Mouse (Mus musculus): ENCODE data around the gene Chrnb2. TPM values are rescaled to one million over a fixed set of nuclear protein-coding genes. Genes with fewer than 3 reads are reported as not detected.

Gene Chrnb2
- total RNA-seq, 2 experiments from 2014 or later, result 0.23 TPM; not detected in 1

DNA sequence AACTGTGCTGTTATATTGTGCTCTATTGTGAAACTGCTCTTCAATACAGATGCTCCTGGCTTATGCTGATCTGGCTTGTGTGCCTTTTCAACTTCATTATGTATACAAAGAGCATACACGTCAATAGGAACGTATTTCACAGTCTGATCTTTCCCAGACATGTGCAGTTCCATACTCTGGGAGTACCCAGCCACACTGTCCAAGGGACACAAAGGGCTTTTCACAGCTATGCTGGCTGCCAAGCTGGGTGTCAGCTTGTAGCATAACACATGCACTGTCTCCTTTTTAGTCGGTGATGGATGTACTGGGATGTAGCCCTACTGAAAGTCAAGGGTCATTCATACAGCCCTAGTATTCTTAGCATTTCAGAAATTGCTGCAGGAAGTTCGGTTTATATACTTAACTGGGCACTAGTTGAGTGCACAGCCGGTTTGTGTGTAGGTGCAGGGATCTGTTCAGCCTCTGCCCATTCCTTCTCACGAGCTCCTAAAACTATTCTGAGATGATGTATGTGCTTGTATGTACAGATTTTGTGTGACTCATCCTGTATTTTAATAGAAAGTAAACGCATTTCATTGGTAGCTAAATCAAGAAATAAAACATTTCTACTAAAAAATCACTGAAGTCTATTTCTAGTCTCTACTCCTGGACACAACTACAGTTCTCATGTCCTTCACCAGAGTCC, 40.9 kb downstream of the Chrnb2 start:
- no peak for ATAC-seq (replicated peaks; ENCODE audit: low FRiP score, poor library complexity, severe bottlenecking)

- ATAC-seq (replicated peaks; ENCODE audit: low FRiP score, poor library complexity, severe bottlenecking), result no peak
Observed at GRCm38 (mm10) chr3:89722032-89722431, 42.4 kb downstream of the Chrnb2 start.

GRCm38 (mm10) chr3:89715967-89716256, 48.5 kb downstream of the Chrnb2 start:
- no peak for ATAC-seq (replicated peaks; ENCODE audit: low FRiP score, poor library complexity, severe bottlenecking)

- peak; percentile 39; the same call in 1 of the 2 replicates for ATAC-seq (replicated peaks; ENCODE audit: low FRiP score, poor library complexity, severe bottlenecking)
Observed at GRCm38 (mm10) chr3:89715207-89715966, 49.0 kb downstream of the Chrnb2 start.

- ATAC-seq (replicated peaks; ENCODE audit: low FRiP score, poor library complexity, severe bottlenecking), result peak; percentile 61
Observed at GRCm38 (mm10) chr3:89714359-89715206, 49.8 kb downstream of the Chrnb2 start, which contains the start of gene Adar. Adar (plus strand) TSS chr3:89715022.

DNA sequence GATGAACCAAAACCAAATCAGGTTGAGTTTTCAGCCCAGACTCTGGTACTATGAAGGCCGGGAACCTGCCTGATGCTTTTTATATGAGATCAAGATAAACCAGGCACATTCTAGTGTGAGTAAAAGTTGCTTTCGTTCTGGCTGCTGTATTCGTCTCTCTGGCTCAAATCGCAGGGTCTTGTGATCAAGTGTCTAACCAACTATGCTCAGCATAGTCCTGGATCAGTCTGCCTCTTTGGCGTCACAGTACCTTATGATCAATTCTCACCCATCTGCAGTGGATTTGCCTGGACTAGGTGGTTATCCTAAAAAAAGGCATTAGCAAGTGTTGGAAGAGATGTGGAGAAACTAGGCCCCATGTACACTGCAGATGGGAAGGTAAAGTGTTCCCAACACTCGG, 60.4 kb downstream of the Chrnb2 start:
- ATAC-seq (replicated peaks; ENCODE audit: low FRiP score, poor library complexity, severe bottlenecking), result no peak

- no peak for ATAC-seq (replicated peaks; ENCODE audit: low FRiP score, poor library complexity, severe bottlenecking)
Observed at GRCm38 (mm10) chr3:89703596-89703995, 60.8 kb downstream of the Chrnb2 start.

- ATAC-seq (replicated peaks; ENCODE audit: low FRiP score, poor library complexity, severe bottlenecking), result no peak
Observed at GRCm38 (mm10) chr3:89700461-89700860, 64.0 kb downstream of the Chrnb2 start.

GRCm38 (mm10) chr3:89698958-89699357, 65.5 kb downstream of the Chrnb2 start:
- no peak for ATAC-seq (replicated peaks; ENCODE audit: low FRiP score, poor library complexity, severe bottlenecking)

Other genes with a start within 250 kb of the Chrnb2 start
- gene Kcnn3, start 244.5 kb downstream of the Chrnb2 start, total RNA-seq (2015; ENCODE audit: low replicate concordance), result not detected in 2 replicates
- not detected in 2 replicates for gene Kcnn3, start 244.5 kb downstream of the Chrnb2 start, total RNA-seq (2017; ENCODE audit: low replicate concordance)
- 36.0 and 68.1 TPM in 2 replicates for gene Adar, start 49.6 kb downstream of the Chrnb2 start, total RNA-seq (2015; ENCODE audit: low replicate concordance)
- 63.2 and 84.3 TPM in 2 replicates for gene Adar, start 49.6 kb downstream of the Chrnb2 start, total RNA-seq (2017; ENCODE audit: low replicate concordance)
- 19.1 and 23.1 TPM in 2 replicates for gene Ube2q1, start 9.0 kb upstream of the Chrnb2 start, total RNA-seq (2015; ENCODE audit: low replicate concordance)
- gene Ube2q1, start 9.0 kb upstream of the Chrnb2 start, total RNA-seq (2017; ENCODE audit: low replicate concordance), result 13.3 and 17.6 TPM in 2 replicates
- not detected in 2 replicates for gene She, start 66.7 kb upstream of the Chrnb2 start, total RNA-seq (2015; ENCODE audit: low replicate concordance)
- 0.13 TPM in 1 of 2 replicates, not detected in the other for gene She, start 66.7 kb upstream of the Chrnb2 start, total RNA-seq (2017; ENCODE audit: low replicate concordance)
- gene Il6ra, start 148.6 kb upstream of the Chrnb2 start, total RNA-seq (2015; ENCODE audit: low replicate concordance), result 5.8 and 10.5 TPM in 2 replicates
- gene Il6ra, start 148.6 kb upstream of the Chrnb2 start, total RNA-seq (2017; ENCODE audit: low replicate concordance), result 0.90 and 2.3 TPM in 2 replicates
- gene Atp8b2, start 198.9 kb upstream of the Chrnb2 start, total RNA-seq (2015; ENCODE audit: low replicate concordance), result 1.8 TPM in 1 of 2 replicates, not detected in the other
- 1.2 and 2.1 TPM in 2 replicates for gene Atp8b2, start 198.9 kb upstream of the Chrnb2 start, total RNA-seq (2017; ENCODE audit: low replicate concordance)
- 55.5 and 71.3 TPM in 2 replicates for gene Hax1, start 234.1 kb upstream of the Chrnb2 start, total RNA-seq (2015; ENCODE audit: low replicate concordance)
- 41.2 and 68.0 TPM in 2 replicates for gene Hax1, start 234.1 kb upstream of the Chrnb2 start, total RNA-seq (2017; ENCODE audit: low replicate concordance)